Mouse (Mus musculus) bone marrow, adult 2 months (tissue): ENCODE measurements at regions not wholly inside any gene's neighbourhood (a gene's known extent, or its start where the extent isn't known, plus 50 kb on each side); places are given as distances from the start of the nearest gene placed in this dataset.

Source experiments
- H3K27ac ChIP-seq: fragments of 200-500 bp; 2 replicates; pipeline ENCODE4 v1.5.1; 2012; ENCODE audit warnings: low read depth, mild to moderate bottlenecking, control low read depth, inconsistent platforms, low read length; ENCODE audit not compliant: control insufficient read depth, poor library complexity, insufficient read depth
- H3K4me1 ChIP-seq: fragments of 200-500 bp; 2 replicates; pipeline ENCODE4 v1.6.1; 2011; ENCODE audit warnings: low read length; ENCODE audit not compliant: control insufficient read depth, insufficient read depth
- H3K4me3 ChIP-seq: fragments of 200-500 bp; replicated peaks from 2 replicates; pipeline ENCODE3; 2011; ENCODE audit warnings: mild to moderate bottlenecking, low read depth, low read length, control low read depth; ENCODE audit not compliant: control insufficient read depth
- CTCF ChIP-seq: fragments of 200-500 bp; IDR thresholded peaks from 2 replicates; pipeline ENCODE4 v1.5.1; 2011; ENCODE audit warnings: low read length, control low read depth; ENCODE audit not compliant: control insufficient read depth, insufficient read depth
- POLR2A ChIP-seq: fragments of 200-500 bp; IDR thresholded peaks from 2 replicates; pipeline ENCODE4 v1.6.1; 2011; ENCODE audit warnings: low read depth, mild to moderate bottlenecking, control low read depth, low read length, borderline replicate concordance; ENCODE audit not compliant: control insufficient read depth
- WGBS: fragments of 180-500 bp; shearing (Covaris S2); methylation state at CpG from one replicate; pipeline ENCODE4 v1.1.7; 2018; 5-methylcytosine and 5-hydroxymethylcytosine counted together

DNA sequence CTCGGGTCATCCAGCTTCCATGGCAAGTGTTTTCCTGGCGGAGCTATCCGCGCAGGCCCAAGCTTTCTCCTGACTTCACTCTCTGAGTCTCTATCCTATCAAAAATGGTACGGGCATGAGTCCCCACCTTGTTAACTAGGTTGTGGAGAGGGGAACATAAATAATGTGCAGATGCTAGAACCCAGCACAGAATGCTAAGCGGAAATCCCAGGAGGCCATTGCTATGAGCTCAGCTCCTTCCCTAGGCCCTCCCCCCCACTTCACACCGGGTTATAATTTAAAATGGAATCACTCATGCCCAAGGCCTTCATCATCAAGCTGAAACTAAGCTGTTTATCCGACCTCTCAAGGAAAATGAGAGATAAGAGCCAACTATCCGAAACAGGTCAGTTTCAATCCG is 60.4 kb upstream of the Cd83 start:
- TF ChIP-seq CTCF, result no peak
- TF ChIP-seq POLR2A, result no peak

DNA sequence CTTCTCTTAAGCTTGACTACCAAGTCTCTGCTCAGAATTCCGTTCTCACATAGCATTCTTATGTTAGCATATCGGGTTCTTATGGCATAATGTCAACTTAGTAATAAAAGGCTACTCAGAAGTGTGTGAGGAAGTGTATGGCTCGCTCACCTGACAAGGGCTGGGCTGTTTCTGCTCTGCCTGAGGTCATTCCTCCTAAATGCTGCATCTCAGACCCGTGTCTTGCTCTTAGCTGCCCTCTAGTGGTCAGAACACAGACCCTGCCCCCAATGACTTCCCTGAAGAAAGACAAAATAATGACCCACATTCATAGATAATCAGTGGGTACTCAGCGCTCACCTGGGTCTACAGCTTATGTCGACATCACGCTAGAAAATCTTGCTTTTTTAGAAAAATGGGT is 58.9 kb upstream of the Cd83 start:
- 14% methylated on average over 7 of the region's 7 CpGs for WGBS
- no peak overlapping the region for H3K4me3 ChIP-seq

More for the DNA sequence above, 60.4 kb upstream of the Cd83 start:
- no peak overlapping the region for H3K4me3 ChIP-seq
- no peak overlapping the region for H3K27ac ChIP-seq
- H3K4me1 ChIP-seq, result peaks cover 2% of the 10 kb centered on the region; the same call in 1 of the 2 replicates
- WGBS, result 80% methylated on average over 10 of the region's 10 CpGs

DNA sequence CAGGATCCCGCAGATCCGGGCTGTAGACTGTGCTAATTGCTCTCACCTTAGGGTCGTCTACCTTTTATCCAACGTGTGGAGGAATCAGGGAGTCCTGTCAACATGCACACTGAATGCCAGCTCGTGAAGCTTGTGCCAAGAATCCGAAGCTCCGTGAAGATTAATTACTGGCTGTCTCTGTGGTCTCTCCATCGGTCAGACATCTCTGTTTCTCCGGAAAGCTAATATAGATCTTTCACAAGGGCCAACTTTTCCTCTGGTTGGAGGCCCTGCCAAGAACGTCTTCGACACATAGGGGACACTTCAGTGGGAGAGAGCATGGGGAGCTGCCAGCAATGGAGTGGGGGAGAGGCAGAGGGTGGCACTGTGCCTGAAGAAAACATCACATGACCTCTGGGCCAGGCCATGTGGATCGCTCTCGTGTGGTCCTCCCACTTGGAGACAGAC is 57.7 kb upstream of the Cd83 start:
- Histone ChIP-seq H3K27ac (no peak overlapping the region), H3K4me1 (peaks cover 2% of the 10 kb centered on the region; the same call in 1 of the 2 replicates), H3K4me3 (no peak overlapping the region)
- WGBS, result 80% methylated on average over 13 of the region's 13 CpGs
- TF ChIP-seq CTCF (no peak), POLR2A (no peak)

More for the DNA sequence above, 58.9 kb upstream of the Cd83 start:
- TF ChIP-seq CTCF, result peak; percentile 84
- TF ChIP-seq POLR2A, result no peak
- H3K27ac ChIP-seq, result no peak overlapping the region
- peaks cover 2% of the 10 kb centered on the region; the same call in 1 of the 2 replicates for H3K4me1 ChIP-seq

DNA sequence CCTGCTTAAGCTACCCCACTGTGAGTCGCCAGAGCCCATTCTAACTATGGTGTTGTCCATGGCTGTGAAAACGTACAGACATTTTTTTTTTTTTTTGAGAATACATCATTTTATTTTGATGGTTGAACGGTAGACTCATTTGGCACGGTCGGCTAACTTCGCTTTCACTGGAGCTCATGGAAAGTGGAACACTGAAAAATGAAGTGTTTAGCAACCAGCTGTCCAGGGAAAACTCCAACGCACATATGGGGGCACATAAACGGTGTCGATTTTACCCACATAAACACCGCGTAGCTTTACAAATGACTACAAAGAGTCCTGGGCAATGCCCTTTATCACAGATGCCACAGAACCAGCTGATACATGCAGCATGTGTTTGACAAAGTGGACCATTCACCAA is 55.0 kb upstream of the Cd83 start:
- TF ChIP-seq POLR2A (no peak), CTCF (no peak)
- WGBS, result 90% methylated on average over 11 of the region's 11 CpGs
- H3K4me3 ChIP-seq, result no peak overlapping the region
- peaks cover 2% of the 10 kb centered on the region; the same call in 1 of the 2 replicates for H3K4me1 ChIP-seq
- H3K27ac ChIP-seq, result no peak overlapping the region

DNA sequence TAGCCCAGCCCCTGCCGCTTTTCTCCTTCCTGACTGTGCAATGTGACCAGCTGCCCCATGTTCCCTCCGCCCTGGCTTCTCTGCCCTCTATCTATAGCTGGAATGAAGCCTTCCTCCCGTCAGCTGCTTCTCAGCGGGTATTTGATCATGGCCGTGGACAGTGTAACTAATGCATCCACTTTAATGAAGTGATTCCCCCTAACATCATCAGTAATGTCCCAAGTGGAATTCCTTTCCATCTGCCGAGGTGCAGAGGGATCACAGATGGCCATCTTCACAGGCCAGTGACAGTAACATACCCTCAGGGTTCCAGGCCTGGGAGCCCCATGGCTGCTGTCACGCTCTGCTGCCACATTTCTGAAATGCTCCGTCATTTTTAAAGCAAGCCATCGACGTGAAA is 51.5 kb upstream of the Cd83 start:
- Histone ChIP-seq H3K4me1 (no peaks in the 10 kb centered on the region), H3K27ac (no peak overlapping the region), H3K4me3 (no peak overlapping the region)
- TF ChIP-seq POLR2A, result no peak
- TF ChIP-seq CTCF, result no peak
- WGBS, result 79% methylated on average over 10 of the region's 10 CpGs

DNA sequence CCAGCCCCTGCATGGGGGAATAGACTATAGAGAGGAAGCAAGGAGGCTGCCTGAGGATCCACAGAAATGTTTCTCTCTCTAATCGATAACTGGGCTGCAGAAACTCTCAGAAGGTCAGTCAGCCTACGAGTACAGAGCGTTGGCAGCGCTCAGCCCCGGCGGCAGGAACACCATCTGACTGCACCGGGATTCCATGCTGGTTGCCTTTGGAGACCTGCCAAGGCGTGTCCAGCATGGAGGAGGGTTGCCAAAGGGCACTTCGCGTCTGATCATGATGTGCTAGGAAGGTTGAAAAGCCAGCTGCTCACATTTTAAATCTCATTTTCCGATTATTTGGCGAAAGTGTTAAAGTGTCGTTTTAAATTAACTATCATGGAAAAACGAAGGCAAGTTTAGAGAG is 49.9 kb upstream of the Cd83 start:
- TF ChIP-seq POLR2A (no peak), CTCF (no peak)
- no peak overlapping the region for H3K4me3 ChIP-seq
- no peak overlapping the region for H3K27ac ChIP-seq
- H3K4me1 ChIP-seq, result no peaks in the 10 kb centered on the region
- 88% methylated on average over 14 of the region's 14 CpGs for WGBS
